Mouse (Mus musculus): ENCODE measurements at regions not wholly inside any gene's neighbourhood (a gene's known extent, or its start where the extent isn't known, plus 50 kb on each side); places are given as distances from the start of the nearest gene placed in this dataset.

GRCm38 (mm10) chr5:64401737-64402136 is 245.6 kb downstream of the Tbc1d1 start:
- DNase-seq, result no peak

GRCm38 (mm10) chr5:64403077-64403981 is 247.2 kb downstream of the Tbc1d1 start:
- DNase-seq, result no peak

- no peak for DNase-seq
Observed at GRCm38 (mm10) chr5:64403982-64404345, 247.9 kb downstream of the Tbc1d1 start.

- DNase-seq, result no peak
Observed at GRCm38 (mm10) chr5:64404512-64404911, 248.4 kb downstream of the Tbc1d1 start.

GRCm38 (mm10) chr5:64408938-64409337 is 252.8 kb downstream of the Tbc1d1 start:
- DNase-seq, result no peak

- DNase-seq, result peak; percentile 49 to 67
Observed at GRCm38 (mm10) chr5:64410621-64411020, 254.5 kb downstream of the Tbc1d1 start.

GRCm38 (mm10) chr5:64414519-64414918 is 258.4 kb downstream of the Tbc1d1 start:
- DNase-seq, result no peak

- DNase-seq, result no peak
Observed at GRCm38 (mm10) chr5:64419395-64419794, 263.3 kb downstream of the Tbc1d1 start.

GRCm38 (mm10) chr5:64422787-64423587 is 266.9 kb downstream of the Tbc1d1 start:
- no peak for DNase-seq

- DNase-seq, result peak in 1 of 2 experiments; percentile 31
Observed at GRCm38 (mm10) chr5:64428822-64429221, 272.7 kb downstream of the Tbc1d1 start.

GRCm38 (mm10) chr5:64430501-64430900 is 274.4 kb downstream of the Tbc1d1 start:
- no peak for DNase-seq

GRCm38 (mm10) chr5:64431624-64432023 is 275.5 kb downstream of the Tbc1d1 start:
- peak in 1 of 2 experiments; percentile 33 for DNase-seq

GRCm38 (mm10) chr5:64433786-64434185 is 277.7 kb downstream of the Tbc1d1 start:
- DNase-seq, result no peak

GRCm38 (mm10) chr5:64435491-64435890 is 279.4 kb downstream of the Tbc1d1 start:
- no peak for DNase-seq

- no peak for DNase-seq
Observed at GRCm38 (mm10) chr5:64435958-64436357, 279.9 kb downstream of the Tbc1d1 start.

- DNase-seq, result no peak
Observed at GRCm38 (mm10) chr5:64437720-64438119, 281.6 kb downstream of the Tbc1d1 start.

GRCm38 (mm10) chr5:64438446-64439134 is 282.5 kb downstream of the Tbc1d1 start:
- no peak for DNase-seq

- DNase-seq, result no peak
Observed at GRCm38 (mm10) chr5:64447847-64448246, 291.7 kb downstream of the Tbc1d1 start.

GRCm38 (mm10) chr5:64452668-64453334 is 296.7 kb downstream of the Tbc1d1 start:
- no peak for DNase-seq

- no peak for DNase-seq
Observed at GRCm38 (mm10) chr5:64459807-64460206, 303.7 kb downstream of the Tbc1d1 start.

- DNase-seq, result no peak
Observed at GRCm38 (mm10) chr5:64460891-64461290, 304.8 kb downstream of the Tbc1d1 start.

- no peak for DNase-seq
Observed at GRCm38 (mm10) chr5:64461592-64461991, 305.5 kb downstream of the Tbc1d1 start.

- DNase-seq, result no peak
Observed at GRCm38 (mm10) chr5:64462411-64462810, 306.3 kb downstream of the Tbc1d1 start.
